Mouse (Mus musculus): ENCODE data around the gene Smarce1.

DNA sequence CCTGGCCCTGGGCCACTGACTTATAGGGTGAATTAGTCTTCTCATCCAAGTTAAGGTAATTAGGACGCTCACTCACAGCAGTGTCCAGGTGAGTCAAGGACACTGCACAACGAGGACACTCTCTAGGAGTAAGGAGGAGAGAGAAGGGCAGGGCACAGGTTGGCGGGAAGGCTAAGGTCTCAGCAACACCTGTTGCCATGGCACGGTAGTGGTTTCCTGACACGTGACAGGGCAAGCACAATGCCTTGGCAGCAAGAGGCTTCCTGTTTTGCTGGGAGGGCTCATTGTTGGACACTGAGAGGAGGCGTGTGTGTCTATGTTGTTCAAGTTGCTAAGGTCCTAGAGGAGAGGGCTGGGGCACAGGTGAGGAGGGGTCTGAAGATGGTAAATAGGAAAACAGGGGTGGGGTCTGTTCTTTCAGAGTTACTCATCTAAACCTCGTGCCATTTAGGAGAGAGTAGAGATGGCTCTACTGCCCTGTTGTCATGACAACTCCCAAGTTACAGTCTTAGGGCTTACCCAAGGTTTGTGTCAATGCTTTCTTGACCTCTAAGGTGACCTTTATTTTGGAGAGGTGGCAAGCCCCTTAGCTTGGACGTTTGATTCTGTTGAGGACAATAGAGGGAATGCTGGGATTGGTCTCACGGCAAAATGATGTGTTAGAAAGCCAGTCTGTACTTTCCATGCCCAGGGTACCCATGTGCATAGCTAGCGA lies 67.7 kb downstream of the Smarce1 start:
- TF ChIP-seq MAX (IDR thresholded peaks at IDR 0.05; ENCODE audit: low read length), result peak; percentile 66; the same call in 1 of the 2 replicates
- no peak for TF ChIP-seq ZKSCAN1 (IDR thresholded peaks at IDR 0.05; ENCODE audit: borderline replicate concordance, low read depth, low read length)

Data from CH12.LX (cell line).